Mouse (Mus musculus) megakaryocyte progenitor cell, adult 5-6 weeks (primary cell): ENCODE measurements around the gene Cd63. TPM values are rescaled to one million over a fixed set of nuclear protein-coding genes. Genes with fewer than 3 reads are reported as not detected.

ENCODE experiments used
- ATAC-seq: replicated peaks from 2 replicates; pipeline ENCODE4 v1.8.0; 2016; ENCODE audit warnings: mild to moderate bottlenecking, moderate TSS enrichment, inconsistent platforms; ENCODE audit not compliant: poor library complexity
- total RNA-seq, 2 experiments: library from RNA; stranded (forward) in 1 of 2; stranded (reverse) in 1 of 2; fragments of 157-497, 149-512 nt in 1 of 2; fragments of 200-1000 nt in 1 of 2; gene quantifications; 2 replicates each; pipeline versions ENCODE4 v1.2.3 to v1.2.4; 2015 to 2017

The Cd63 gene
- total RNA-seq, 2 experiments from 2014 or later: 180 to 210 TPM

DNA sequence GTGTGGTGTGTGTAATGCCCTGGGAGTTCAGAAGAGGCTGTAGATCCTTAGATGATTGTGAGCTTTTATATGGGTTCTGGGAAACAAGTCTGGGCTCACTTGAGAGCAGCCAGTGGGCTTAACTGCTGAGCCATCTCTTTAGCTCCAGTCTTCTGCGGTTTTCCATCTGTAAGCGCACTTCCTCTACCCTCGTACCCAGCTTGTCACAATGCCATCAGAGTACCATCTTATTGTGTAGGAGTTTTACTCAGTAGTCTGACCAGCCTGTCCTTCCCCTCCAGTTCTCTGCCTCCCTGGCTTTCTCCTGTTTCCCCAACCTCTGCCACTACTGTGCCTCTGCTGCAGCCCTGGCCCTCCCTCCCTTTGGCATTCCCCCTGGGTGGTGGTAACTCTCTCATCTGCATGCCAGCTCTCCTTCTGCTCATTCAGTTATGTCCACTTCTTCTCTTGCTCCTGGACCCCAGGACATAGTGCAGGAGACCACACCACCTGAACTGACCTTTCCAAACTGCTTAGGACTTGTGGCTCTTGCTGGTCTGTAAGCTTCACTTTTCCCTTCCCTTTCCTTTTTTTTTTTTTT, 1.7 kb downstream of the Cd63 start:
- ATAC-seq: peak; percentile 75

DNA sequence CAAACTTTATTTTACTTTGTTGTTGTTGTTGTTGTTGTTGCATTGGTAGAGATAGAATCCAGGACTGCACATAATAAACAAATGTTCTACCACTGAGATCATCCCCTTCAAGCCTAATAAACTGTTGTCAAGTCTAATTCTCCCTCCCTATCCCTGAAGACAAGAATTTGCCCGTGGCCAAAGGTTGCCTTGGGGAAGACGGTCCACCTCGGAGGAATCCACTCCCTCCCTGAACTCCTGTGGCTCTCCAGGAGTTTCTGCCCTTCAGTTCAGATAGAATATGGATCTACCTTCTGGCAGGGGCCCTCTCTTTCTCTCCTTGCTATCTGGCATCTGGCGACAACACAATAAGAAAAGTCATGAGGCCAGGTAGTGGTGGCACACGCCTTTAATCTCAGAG, 4.0 kb downstream of the Cd63 start:
- ATAC-seq: no peak

DNA sequence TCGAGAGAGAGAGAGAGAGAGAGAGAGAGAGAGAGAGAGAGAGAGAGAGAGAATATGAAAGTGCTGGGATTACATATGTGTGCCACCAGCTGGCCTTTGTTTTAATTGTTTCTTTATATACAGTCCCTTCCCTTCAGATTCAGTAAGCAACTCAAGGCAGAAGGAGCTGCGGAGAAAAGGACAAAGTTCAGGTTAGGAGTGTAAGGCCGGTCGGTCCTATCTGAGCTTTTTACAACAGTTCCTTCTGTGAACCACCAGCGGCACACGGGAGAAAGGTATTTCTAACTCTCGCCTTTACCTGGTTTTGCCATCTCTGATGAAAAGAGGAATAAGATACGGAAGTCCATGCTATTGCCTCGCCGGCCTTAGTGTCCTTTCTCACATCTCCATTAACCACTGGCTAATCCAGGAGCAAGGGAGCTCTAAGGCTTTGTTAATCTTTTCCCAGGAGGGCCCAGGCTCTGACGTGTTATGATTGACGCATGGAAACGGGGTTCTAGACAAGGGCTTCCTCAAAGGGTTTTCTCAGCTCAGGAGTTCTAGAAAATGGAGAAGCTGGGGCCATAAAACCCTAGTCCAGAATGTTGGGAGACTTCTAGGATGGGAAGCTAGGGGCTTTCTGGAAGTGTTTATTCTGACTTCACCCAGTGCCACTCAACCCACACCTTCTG, 8.1 kb downstream of the Cd63 start:
- ATAC-seq: no peak

DNA sequence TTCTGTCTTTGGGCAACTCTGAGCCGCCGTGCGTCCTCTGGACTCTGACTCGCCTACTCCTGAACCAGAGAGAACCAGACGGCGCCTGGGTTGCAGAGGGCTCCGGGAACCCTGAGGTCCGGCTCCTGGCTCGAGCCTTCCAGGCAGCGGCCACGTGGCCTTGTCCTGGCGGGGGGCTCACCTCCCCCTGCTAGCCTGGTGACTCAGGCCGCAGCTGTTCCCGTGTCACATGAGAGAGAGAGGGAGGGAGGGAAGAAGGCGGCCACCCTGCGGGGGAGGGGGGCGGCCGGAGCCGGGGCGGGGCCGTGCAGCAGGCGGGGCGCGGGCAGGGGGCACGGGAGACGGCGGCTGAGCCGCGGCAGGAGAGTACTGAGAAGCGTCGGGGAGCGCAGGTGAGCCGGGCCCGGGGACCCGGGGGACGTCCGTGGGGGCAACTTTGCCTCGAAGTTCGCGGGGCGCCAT, 8.8 kb downstream of the Cd63 start:
- ATAC-seq: peak; percentile 61

DNA sequence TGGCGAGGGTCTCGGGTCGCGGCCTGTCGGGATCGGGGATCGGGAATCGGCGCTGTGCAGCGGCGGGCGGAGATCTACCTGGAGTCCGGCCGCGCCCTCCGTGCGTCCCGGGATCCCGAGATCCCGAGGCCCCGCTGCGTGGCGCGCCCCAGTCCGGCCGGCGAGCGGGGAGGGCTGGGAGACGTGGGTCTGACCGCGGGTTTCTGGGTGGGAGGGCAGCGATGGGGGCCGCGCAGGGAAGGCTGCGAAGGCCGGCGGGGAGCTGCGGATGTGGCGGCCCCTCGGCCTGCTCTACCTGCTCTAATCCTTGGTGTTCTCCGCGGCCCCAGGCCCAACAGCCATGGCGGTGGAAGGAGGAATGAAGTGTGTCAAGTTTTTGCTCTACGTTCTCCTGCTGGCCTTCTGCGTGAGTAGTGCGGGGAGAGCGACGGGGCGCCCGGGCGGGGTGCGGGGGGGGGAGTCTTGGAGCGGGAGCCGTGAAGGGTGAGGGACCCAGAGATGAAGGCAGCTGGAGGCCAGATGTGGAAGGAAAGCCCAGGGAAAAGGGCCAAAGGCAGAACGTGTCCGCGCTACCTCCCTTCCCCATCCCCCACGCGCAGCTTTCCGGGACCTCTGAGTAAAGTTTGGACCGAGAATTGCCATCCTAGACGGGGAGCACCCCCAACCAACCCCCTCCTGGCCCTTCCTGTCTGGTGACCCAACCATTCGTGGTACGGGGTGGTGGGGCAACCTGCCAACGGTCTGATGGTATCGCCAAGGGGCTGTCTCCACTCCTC, 9.5 kb downstream of the Cd63 start:
- ATAC-seq: peak; percentile 29

DNA sequence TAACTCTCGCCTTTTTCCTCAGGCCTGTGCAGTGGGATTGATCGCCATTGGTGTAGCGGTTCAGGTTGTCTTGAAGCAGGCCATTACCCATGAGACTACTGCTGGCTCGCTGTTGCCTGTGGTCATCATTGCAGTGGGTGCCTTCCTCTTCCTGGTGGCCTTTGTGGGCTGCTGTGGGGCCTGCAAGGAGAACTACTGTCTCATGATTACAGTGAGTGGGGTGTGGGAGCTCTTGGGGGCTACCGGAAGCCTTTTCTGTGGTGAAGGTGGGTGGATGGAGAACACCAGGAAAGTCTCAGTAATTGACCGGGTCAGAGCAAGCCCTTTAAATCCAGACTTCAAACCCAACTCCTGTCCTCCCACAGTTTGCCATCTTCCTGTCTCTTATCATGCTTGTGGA, 10.6 kb downstream of the Cd63 start:
- ATAC-seq: peak; percentile 30

DNA sequence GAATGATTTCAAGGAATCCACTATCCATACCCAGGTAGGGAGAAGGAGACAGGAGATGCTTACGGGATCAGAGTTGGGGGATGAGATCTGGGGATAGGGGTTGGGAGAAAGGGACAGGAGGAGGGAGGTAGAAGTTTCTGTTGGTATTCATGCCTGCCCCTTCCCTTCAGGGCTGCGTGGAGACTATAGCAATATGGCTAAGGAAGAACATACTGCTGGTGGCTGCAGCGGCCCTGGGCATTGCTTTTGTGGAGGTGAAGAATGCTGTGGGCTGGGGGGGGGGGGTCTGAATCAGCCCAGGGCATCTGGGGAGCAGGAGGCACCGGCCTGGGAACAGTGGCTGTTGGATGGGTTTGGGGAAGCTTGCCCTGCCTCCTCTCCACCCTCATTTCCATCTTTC, 11.5 kb downstream of the Cd63 start:
- no peak for ATAC-seq

DNA sequence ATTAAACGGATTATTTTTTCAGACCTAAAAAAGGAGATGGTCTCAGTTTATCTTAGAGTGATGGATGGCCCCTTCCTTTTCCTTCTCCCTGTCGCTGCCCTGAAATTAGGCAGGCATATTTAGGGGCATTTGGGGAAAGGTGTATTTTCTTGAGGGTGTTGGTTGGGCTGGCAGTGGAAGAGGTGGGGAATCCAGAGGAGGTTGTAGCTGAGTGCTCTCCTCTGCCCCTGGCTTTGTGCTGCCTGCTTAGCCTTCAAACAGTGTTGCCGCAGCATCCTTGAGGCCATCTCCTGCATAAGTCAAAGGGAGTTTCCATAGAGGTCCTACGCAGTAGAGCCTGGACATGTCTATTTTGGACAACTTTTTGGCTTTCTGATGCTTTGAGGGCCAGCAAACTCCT, 12.0 kb downstream of the Cd63 start:
- ATAC-seq: no peak

DNA sequence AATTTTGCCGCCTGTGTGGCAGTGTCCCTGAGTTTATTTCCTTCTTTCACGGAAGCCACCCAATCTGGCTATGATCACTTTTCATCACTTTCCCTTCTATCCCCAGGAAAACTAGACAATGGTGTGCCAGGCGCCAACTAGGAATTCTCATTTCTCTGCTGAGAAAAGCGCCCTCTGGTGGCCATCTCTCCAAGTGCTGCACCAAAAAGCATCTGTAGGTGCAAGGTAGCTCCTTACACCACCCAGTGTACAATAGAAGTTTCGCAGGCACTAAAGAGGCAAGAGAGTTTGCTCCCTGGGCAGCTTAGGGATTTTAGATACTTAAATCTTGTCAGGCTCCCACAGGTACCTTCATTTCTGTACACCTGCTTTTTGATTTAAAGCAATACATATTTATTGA, 12.4 kb downstream of the Cd63 start:
- ATAC-seq: peak; percentile 67

DNA sequence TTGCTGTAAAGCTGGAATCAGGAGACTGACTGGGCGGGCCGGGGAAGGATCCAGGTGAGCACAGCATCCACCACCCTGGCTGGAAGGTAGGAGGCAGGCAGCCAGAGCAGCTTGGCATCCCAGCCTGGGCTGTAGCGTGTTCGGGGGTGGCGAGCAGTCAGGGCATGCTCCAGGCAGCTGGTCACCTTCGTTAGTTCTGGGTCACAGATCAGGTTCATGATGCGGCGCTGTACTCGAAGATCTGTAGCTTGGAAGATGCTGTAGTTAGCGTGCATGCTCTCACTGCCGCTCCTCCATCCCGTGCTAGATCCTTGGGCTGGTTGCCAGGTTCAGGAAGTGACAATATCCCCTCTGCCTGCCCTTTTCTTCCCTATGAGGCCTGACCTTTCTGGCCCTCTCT, 12.9 kb downstream of the Cd63 start:
- no peak for ATAC-seq

DNA sequence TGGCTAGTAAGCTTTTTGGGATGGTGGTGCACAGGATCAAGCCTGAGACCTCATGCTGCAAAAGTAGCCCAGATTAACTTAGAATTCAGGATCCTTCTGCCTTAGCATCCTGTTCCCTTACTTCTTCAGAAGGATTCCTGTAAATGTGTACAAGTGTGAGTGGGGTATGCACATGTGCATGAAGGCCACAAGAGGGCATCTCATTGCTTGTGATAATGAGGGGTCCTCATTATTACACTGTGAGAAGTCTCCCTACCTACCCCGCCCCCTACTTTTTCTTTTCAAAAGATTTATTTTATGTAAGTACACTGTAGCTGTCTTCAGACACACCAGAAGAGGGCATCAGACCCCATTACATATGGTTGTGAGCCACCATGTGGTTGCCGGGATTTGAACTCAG, 14.8 kb downstream of the Cd63 start:
- no peak for ATAC-seq

DNA sequence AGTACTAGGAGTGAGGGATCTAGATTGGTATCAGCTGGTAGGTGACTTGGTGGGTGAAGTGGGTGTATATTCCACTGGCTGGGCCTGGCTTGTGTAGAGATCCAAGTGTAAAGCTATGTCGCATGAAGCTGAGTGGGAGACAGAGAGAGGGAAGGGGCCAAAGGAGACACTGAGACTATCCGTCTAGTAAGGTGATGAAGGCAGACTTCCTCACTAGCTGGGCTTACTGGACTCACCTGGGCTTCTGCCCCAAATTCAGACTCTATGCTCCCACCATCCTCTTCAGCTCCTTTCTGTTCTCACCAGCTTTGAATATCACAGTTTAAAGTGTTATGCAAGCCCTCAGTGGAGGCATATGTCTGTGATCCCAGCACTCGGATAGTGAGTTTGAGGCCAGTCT, 15.9 kb downstream of the Cd63 start:
- no peak for ATAC-seq

DNA sequence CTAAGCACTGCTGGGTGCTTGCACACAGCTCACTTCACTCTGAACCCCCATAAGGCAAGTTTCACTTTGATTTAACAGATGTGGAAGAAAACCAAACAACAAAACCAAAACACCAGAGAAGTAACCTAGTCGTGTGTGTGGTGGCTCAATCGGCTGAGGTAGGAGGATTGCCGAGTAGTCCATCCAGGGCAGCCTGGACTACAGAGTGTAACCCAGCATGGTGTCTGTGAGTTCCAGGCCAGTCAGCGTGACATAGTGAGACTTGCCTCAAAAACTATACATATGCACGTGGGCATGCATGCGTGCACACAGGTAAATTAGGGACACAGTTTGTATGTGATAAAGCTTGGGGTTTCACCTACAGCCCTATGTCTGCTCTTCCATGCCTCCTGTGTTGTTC, 16.6 kb downstream of the Cd63 start:
- no peak for ATAC-seq

DNA sequence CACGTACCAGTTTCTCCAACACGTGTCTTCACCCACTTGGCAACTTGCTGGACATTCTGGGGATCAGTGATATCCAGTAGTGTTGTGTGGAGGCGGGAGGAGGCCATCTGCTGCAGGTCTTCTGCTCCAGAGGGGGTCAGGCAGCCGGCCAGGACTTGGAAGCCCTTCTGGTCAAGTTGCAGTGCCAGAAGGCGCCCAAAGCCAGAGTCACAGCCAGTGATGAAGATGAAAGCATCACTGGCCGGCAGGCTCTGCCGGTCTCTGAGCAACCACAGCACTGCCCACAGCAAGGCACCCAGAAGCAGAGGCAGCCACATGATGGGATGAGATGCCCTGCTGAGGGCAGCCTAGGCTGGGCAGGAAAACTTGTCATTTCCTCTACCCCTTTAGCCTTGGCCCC, 17.5 kb downstream of the Cd63 start:
- no peak for ATAC-seq

DNA sequence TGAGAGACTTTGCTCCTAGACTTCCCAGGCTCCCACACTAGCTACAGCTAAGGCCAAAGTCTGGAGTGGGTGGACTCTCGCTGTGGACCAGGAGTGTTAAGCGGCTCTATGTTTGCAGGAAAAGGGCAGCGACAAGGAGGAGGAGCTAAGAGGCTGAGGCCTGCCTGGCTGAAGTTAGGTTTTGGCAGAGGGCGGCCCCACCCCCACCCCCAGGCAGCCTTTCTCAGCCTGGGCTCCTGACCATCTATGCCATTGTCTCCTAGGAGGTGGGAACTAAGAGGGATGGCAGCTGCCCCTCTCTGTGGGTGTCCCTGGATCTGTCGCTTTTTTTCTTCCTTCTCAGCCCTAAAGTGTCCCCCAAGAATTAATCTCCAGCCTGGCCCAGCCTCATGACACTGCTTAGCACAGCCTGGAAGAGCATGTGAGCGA, 18.4 kb downstream of the Cd63 start:
- ATAC-seq: no peak

DNA sequence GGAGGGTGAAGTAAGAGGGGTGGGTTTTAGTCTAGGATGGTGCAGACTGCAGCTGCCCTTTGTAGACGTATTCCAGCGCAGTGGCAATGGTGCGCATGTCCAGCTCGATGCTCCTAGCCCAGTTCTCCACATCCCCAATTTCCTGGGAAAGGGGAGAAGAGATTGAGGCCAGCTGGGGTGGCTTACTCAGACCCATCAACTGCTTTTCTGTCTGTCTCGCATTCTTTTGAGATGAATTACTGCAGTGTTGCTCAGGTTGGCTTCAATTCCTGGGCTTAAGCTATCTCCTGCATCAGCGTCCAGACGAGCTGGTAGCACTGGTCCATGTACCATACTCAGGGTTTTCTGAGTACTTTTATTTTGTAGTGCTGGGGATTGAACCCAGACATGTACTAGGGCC, 19.2 kb downstream of the Cd63 start:
- no peak for ATAC-seq

DNA sequence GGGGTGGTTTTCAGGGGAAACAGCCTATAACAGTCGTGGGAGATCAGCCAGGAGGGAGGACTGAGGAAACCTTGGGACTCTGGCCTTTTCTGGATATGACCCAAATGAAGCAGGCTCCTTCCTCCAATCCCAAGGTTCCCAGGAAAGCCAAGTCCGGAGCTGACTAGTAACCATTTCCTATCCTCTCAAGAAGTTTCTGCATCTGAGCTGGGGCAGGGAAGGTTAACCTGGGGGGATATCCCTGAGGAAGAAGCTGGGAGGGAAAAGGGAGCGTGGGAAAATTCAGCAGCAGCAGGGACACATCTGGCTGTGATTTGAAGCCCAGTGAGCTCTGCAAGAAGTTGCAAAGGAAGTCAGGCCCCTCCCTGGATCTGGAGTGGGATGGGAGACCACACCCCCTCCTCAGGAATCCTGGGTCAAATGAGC, 20.0 kb downstream of the Cd63 start:
- no peak for ATAC-seq

DNA sequence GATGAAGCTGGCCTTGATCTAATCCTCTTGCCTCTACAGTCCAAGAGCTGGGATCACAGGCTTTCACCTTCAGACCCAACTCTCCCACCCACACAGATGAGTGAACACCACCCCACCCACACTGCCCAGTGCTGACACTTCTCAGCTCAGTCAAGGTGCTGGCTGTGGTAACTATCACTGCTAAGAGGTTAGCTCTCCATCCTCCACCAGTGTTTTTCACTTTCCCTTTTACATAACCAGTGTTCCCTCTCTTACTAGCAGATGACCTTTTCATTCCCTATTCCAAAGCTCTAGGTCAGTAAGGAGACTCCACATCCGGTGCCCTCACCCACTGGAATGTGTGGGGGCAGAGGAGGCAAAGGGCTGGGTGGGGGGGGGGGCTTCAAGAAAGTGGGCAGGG, 20.5 kb downstream of the Cd63 start:
- ATAC-seq: no peak

DNA sequence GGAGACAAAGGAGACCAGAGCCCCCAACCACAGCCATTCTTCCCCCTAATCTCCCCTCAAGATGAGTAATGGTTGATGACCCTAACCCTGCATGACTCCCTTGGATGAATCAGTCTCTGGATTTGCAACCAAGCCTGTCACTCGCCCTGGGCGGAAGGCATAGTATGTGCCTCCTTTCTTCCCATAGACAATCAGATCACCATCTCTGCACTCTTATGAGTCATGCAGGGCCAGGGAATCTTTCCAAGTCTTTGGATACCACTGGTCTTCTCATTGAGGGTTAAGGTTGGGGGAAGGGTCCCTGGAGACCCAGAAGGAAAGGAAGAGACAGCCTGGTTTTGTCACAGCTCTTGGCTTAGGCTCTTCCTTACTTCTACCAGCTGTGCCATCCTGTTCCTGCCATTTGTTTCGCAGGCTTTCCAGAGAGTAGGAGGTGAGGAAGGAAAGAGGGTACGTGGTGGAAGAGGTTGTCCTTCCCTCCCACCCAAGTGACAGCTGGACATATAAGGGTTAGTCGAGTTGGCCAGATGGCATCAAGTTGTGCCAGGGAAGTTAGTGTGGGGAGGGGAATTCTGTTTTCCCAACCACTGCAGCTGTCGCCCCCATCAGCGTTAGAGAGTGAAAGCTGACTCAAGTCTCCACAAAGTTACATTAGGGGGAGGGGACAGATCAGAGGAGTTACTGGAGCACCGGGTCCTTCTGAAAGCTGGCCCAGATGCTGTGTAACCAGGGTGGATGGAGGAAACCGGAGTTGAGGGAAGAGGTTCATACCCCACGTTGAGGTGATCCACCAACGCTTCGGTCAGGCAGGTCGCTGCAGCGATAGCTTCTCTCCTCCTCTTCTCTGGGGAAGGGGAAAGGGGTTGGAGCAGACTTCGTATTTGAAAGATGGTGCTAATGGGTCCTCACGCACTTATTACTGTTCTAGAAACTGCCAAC, 21.4 kb downstream of the Cd63 start:
- ATAC-seq: no peak

DNA sequence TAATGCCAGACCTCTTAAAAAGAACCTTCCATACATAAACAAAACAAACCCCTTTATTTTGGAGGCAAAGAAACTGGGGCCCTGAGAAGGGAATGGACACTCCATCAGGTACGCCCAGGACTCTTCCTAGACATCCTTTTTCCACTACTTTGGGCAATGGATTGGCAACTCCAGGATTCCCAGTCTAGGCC, 21.9 kb downstream of the Cd63 start, which contains the start of gene Rdh5:
TSS of gene Rdh5 (minus strand) at position 67 of the 191 bp plus-strand sequence.
- ATAC-seq: no peak

DNA sequence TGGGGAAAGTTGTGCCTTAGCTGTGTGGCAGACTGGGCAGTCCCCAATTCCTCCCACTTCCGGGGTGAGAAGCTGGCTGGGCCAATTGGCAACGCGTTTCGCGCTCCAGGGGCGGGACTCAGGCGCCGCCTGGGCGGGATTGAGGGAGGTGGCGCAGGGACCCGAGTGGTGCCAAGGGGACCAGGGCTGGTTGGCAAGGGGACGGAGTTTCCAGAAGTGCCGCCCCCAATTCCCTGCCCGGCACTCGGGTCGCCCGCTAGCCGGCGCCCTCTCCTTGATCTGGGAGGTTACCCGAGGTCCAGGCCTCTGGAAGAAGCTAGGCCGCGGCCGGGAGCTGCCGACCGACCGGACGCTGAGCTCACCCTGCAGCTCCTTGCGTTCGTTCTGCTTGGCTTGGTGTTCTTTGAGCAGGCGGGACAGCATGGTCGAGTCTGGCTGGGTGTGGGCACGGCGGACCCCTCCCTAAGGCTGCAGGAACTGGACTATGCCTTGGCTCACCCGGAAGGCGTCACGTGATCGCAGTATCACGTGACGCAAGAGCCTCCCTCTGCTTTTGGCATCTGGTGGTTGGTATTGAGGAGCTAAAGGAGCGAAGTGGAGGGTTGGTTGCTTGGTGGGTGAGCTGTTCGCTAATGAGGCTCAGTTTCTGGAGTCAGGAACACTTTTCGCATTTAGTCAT, 22.4 kb downstream of the Cd63 start:
- peak; percentile 93 for ATAC-seq
